Mouse (Mus musculus) embryonic stem cell, embryonic (primary cell): ENCODE data around the gene Gm10912.
"Not testable (repeated sequence)": the region's sequence is repeated elsewhere in the genome, so short reads cannot be mapped to it uniquely, and the experiment has no call there.

Experiments
- CTCF ChIA-PET, 4 experiments: fragments of 300-600 bp in 2 of 4; fragments of 350-600 bp in 2 of 4; sonication (Branson Sonifier 250); formaldehyde crosslinking; loops; one replicate each; lab custom pipeline; 2022; ENCODE audit warnings: inconsistent platforms in 2 of 4; lab: Charles Lee
- POLR2A ChIA-PET, 4 experiments: fragments of 300-600 bp in 2 of 4; fragments of 350-600 bp in 2 of 4; sonication (Branson Sonifier 250); formaldehyde crosslinking; loops; one replicate each; lab custom pipeline; 2022; ENCODE audit warnings: antibody characterized with exemption in 4 of 4, inconsistent platforms in 1 of 4; lab: Charles Lee

Gm10912 gene

GRCm38 (mm10) chr2:104098529-104099230 is 33.1 kb downstream of the Gm10912 start:
- POLR2A ChIA-PET: interaction anchor here (0.7 to 2.8 kb wide), 21 partner anchors 9 to 506 kb away, joined by 3 to 28 read pairs (median 4); partner anchors contain the start of genes A930018P22Rik (in 4 of the 4), Cd59b (in 2 of the 4) and Cstf3 (in 1 of the 4)
- CTCF ChIA-PET: interaction anchor here in 1 of 4 experiments (0.7 kb wide), 1 partner anchor 64 kb away, joined by 3 read pairs; no protein-coding TSS in a partner anchor

- ChIA-PET CTCF (interaction anchor here in 1 of 4 experiments (0.7 kb wide), 1 partner anchor 64 kb away, joined by 3 read pairs; no protein-coding TSS in a partner anchor), POLR2A (interaction anchor here (0.7 to 2.8 kb wide), 21 partner anchors 8 to 505 kb away, joined by 3 to 28 read pairs (median 4); partner anchors contain the start of genes A930018P22Rik (in 4 of the 4), Cd59b (in 2 of the 4) and Cstf3 (in 1 of the 4))
These were observed 33.6 kb downstream of the Gm10912 start for GRCm38 (mm10) chr2:104099231-104099585.

DNA sequence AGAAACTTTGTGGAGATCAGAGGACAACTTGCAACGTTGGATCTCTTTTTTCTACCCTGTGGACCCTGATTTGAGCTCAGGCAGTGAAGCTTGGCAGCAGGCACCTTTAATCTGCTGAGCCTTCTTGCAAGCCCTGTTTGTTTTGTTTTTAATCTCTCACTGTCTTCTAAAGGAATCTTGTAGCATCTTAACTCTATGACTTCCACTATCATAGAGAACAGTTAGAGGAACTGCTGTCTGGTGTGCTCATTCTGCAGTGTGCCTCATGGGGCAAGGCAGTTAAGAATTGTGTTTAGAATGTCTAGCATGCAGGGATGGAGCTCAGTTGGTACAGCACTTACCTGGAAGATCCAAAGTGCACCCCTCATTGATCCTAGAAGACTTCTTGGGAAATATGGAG is 34.3 kb downstream of the Gm10912 start:
- POLR2A ChIA-PET: interaction anchor here in 3 of 4 experiments (0.6 to 2.6 kb wide), 8 partner anchors 10 to 231 kb away, joined by 3 to 28 read pairs (median 6); partner anchors contain the start of gene A930018P22Rik (in 3 of the 3)
- CTCF ChIA-PET: no interaction called here

GRCm38 (mm10) chr2:104104800-104105199 is 39.2 kb downstream of the Gm10912 start:
- CTCF ChIA-PET: no interaction called here
- POLR2A ChIA-PET: interaction anchor here in 2 of 4 experiments (0.5 to 3.5 kb wide), 7 partner anchors 8 to 35 kb away, joined by 3 to 12 read pairs (median 4); partner anchors contain the start of gene A930018P22Rik (in 2 of the 2)

DNA sequence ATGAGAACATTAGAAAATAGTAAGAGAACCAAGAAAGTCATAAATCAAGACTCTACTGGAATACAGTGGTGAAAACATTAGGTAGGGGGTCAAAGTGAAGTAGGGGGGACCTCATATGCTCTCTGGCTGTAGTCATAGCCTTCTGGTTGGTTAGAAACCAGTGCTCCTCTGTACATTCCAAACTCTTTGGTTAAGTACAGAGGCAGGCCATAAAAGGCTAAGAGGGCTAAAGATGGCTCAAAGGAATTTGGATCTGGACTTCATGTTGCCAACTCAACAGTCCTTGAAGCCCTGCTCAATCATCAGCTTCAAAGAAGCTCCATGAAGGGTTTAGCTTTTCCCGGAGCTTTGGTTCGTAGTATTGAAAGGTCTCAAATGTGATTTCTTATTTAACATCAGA is 43.4 kb downstream of the Gm10912 start:
- CTCF ChIA-PET: not testable (repeated sequence)
- POLR2A ChIA-PET: interaction anchor here (0.6 to 3.2 kb wide), 15 partner anchors 9 to 481 kb away, joined by 3 to 19 read pairs (median 5); partner anchors contain the start of genes A930018P22Rik (in 2 of the 4), Cd59a (in 2 of the 4), Cd59b (in 2 of the 4) and Cstf3 (in 1 of the 4)

GRCm38 (mm10) chr2:104109528-104109927 is 43.9 kb downstream of the Gm10912 start:
- CTCF ChIA-PET: no interaction called here
- POLR2A ChIA-PET: interaction anchor here (0.6 to 3.2 kb wide), 16 partner anchors 9 to 481 kb away, joined by 3 to 19 read pairs (median 5); partner anchors contain the start of genes A930018P22Rik (in 3 of the 4), Cd59a (in 2 of the 4), Cd59b (in 2 of the 4) and Cstf3 (in 1 of the 4)

- CTCF ChIA-PET: no interaction called here
- POLR2A ChIA-PET: interaction anchor here (0.9 to 3.2 kb wide), 15 partner anchors 9 to 480 kb away, joined by 3 to 19 read pairs (median 5); partner anchors contain the start of genes A930018P22Rik (in 3 of the 4), Cd59a (in 2 of the 4), Cd59b (in 1 of the 4) and Cstf3 (in 1 of the 4)
These were observed 44.4 kb downstream of the Gm10912 start for GRCm38 (mm10) chr2:104110031-104110430.

- CTCF ChIA-PET: not testable (repeated sequence)
These were observed 45.7 kb downstream of the Gm10912 start for GRCm38 (mm10) chr2:104111170-104111797.

GRCm38 (mm10) chr2:104113563-104113962 is 47.9 kb downstream of the Gm10912 start:
- POLR2A ChIA-PET, CTCF ChIA-PET: not testable (repeated sequence)

More at GRCm38 (mm10) chr2:104111170-104111797, 45.7 kb downstream of the Gm10912 start:
- POLR2A ChIA-PET: interaction anchor here in 2 of 4 experiments (1.2 to 2.1 kb wide), 3 partner anchors 11 to 15 kb away, joined by 3 to 19 read pairs (median 4); partner anchors contain the start of gene A930018P22Rik (in 2 of the 2)

GRCm38 (mm10) chr2:104114898-104115297 is 49.3 kb downstream of the Gm10912 start:
- POLR2A ChIA-PET: interaction anchor here in 1 of 4 experiments (1.6 kb wide), 1 partner anchor 14 kb away, joined by 5 read pairs; no protein-coding TSS in a partner anchor

More at GRCm38 (mm10) chr2:104114898-104115297, 49.3 kb downstream of the Gm10912 start:
- CTCF ChIA-PET: no interaction called here
